Mouse (Mus musculus): ENCODE measurements around the gene Eci2. TPM values are rescaled to one million over a fixed set of nuclear protein-coding genes. Genes with fewer than 3 reads are reported as not detected.

Eci2 gene
- 69.1 TPM for polyA plus RNA-seq (2015; fragmentation: Illumina TruSeq; extraction: RNeasy Lipid Tissue Mini Kit (QIAGEN cat#74804); ENCODE audit: low read depth, low replicate concordance)

GRCm38 (mm10) chr13:35026879-35027278, at the start of gene Eci2:
Gene Eci2 (minus strand): TSS chr13:35027096.

GRCm38 (mm10) chr13:34963511-34964397, 63.1 kb downstream of the Eci2 start, which contains the start of gene Eci3:
Gene Eci3 (minus strand): TSS chr13:34963810.

Other genes starting within 250 kb of the Eci2 start
- gene Prpf4b, start 151.8 kb downstream of the Eci2 start, polyA plus RNA-seq (2015; fragmentation: Illumina TruSeq; extraction: RNeasy Lipid Tissue Mini Kit (QIAGEN cat#74804); ENCODE audit: low read depth, low replicate concordance): 72.7 TPM
- 0.67 TPM for gene Fam217a, start 102.8 kb downstream of the Eci2 start, polyA plus RNA-seq (2015; fragmentation: Illumina TruSeq; extraction: RNeasy Lipid Tissue Mini Kit (QIAGEN cat#74804); ENCODE audit: low read depth, low replicate concordance)
- not detected for gene 4933417A18Rik, start 102.7 kb downstream of the Eci2 start, polyA plus RNA-seq (2015; fragmentation: Illumina TruSeq; extraction: RNeasy Lipid Tissue Mini Kit (QIAGEN cat#74804); ENCODE audit: low read depth, low replicate concordance)
- not detected for gene Eci3, start 63.3 kb downstream of the Eci2 start, polyA plus RNA-seq (2015; fragmentation: Illumina TruSeq; extraction: RNeasy Lipid Tissue Mini Kit (QIAGEN cat#74804); ENCODE audit: low read depth, low replicate concordance)